Mouse (Mus musculus) retina, postnatal 7 days (tissue): ENCODE results near the gene Snx17.

Experiments
- DNase-seq: peaks from one replicate; pipeline ENCODE4 v3.0.0-alpha.2; 2012; ENCODE audit warnings: low read depth, low spot score

Snx17 gene

DNA sequence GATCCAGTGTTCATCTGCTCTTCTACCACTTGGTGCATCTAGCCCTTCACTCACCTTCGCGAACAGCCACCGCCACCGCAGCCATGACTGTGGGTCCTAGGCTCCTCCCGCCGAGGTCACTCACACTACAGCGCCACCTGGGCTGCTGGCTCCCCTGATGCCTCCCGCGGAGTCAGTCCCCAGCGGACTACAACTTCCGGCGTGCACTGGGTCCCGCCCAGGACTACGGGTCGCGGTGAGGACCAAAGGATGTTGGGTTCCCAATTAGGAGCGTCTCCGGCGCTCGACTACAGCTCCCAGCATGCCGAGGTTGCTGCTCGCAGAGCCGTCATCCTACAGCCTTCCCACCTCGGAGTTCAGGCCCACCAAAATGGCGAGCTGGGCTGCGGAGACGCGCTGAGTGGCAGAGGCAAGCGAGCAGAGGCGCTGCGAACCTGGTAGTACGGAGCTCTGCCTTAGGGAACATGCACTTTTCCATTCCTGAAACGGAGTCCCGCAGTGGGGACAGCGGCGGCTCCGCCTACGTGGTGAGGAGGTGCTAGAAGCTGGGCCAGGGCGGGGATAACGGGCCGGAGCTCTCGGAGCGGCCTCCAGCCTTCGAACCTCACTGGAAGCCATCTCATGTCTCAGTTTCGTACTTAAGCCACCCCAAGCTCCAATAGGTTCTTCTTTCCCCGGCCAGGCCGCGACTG is at the start of gene Snx17, which contains the start of gene Eif2b4:
Snx17 (plus strand) TSS at position 289 of the 692 bp plus-strand sequence.
Eif2b4 (minus strand) TSS at position 492 of the 692 bp plus-strand sequence.
- DNase-seq = peak; percentile 99

DNA sequence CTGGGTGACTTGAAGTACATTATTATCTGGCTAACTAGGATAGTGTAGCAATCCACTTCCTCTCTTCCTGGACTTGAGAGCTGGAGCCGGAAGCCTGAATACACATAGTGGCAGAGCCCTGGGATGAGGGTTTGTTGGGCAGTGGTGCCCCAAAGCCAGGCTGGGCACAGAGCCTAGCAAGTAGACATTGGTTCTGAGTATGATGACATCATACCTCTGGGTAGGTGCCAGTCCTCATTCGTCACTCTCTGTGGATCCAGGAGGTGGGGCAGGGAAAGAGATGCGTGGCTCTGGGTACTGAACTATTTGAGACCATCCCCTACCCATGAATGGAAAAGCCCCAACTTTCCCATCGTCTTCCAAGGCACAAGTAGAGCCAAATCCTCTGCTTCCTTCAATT is 43.2 kb upstream of the Snx17 start:
- DNase-seq = no peak

DNA sequence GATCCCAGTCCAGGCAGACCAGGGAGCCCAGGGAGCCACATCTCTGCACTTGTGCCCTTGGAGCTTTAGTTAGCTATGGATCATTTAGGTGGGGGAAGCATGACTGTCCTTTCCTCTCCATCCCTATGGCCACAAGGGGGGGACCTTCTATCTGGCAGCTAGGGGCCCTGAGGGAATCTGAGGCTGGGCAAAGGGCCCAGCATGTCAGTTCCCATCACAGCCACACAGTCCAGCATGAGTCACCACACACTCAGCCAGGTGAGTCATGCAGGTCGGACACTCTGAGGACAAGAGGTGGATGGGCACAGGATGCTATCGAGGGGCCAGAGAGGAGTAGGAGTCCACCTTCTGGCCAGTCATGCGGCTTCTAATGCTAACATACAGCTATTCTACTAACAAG is 41.3 kb upstream of the Snx17 start:
- DNase-seq = no peak

DNA sequence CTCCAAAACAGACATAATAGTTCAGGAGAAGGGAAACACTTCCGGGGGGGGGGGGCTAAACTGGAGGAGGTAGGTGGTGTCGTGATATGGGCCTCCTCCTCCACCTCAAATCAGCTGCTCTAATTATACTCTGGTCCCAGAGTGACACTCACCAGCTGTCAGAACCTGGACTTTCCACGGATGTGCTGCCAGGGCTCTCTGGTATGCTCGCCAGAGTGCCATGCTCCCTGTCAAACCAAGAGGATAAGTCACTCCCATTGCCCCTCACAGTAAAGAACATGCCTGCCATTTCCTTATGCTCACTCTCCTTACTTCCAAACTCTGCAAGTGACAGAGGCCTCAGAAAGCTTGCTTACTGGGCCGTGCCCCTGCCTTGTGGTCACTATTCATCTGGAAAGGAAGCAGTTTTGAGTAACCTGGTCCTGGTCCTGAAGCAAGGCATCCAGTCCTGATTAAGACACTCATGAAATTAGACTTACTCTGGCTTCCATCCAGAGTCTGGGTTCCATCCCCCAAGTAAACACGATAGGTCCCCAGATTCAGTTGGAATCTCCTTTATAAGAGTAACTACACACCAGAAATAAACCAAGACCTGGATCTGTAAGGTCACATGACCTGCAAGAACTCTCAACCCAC is 39.4 kb upstream of the Snx17 start:
- no peak for DNase-seq

DNA sequence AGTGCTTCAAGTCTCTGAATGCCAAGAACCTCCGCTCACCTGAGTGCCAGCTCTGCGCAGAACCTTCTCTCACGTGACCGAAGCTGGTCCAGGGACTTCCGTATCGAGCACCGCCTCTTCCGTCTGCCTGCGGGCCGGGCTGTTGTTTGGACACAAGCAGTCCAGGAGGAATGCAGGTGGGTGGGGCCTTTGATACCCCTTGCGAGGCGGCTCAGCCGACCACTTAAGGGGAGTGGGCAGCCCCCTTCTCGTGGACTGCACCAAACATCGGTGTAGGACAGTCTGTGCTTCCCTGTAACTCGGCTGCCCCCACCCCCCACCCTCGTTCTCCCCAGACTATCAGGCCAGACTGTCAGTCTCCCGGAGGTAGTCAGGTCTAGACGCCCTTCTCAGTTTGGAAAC is 38.9 kb upstream of the Snx17 start, which contains the start of gene Mpv17:
Mpv17 (minus strand) TSS at position 100 of the 402 bp plus-strand sequence.
- DNase-seq = peak; percentile 53

DNA sequence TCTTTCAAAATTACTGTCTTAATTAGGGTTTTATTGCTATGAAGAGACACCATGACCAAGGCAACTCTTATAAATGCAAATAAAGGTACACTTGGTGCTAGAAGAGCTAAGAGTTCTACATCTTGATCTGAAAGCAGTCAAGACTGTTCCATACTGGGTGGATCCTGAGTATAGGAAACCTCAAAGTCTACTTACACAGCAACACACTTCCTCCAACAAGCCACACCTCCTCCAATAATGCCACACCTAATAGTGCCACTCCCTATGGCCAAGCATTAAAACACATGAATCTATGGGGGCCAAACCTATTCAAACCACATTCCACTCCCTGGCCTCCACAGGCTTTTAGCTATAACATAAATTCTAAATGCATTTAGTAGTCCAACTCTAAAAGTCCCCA is 30.6 kb upstream of the Snx17 start:
- DNase-seq = no peak

DNA sequence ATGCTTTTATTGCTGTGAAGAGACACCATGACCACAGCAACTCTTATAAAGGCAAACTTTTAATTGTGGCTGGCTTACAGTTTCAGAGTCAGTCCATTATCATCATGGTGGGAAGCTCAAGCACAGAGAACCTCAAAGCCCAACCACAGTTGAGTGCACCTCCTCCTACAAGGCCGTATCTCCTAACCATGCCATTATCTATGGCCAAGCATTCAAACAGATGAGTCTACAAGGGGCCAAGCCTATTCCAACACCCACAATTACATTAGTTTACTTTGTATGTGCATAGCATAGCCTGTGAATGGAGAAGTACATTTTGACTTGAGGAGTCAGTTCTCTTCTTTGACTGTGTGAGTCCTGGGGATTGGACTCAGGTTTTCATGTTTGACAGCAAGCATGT is 28.1 kb upstream of the Snx17 start:
- no peak for DNase-seq

DNA sequence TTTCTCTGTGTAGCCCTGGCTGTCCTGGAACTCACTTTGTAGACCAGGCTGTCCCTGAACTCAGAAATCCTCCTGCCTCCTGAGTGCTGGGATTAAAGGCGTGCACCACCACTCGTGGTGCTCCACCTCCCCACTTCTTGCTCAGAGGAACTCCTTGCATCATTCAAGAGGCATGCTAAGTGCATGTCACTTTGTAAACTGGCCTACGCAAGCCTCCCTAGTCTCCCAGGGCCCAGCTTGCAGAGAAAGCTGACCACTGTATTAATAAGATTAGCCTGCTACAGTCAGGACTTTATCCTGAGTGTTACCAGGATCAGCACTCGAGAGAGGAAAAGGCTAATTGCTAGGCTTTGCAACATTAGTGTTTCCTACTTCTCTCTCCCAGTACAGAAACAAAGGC is 24.4 kb upstream of the Snx17 start:
- no peak for DNase-seq

DNA sequence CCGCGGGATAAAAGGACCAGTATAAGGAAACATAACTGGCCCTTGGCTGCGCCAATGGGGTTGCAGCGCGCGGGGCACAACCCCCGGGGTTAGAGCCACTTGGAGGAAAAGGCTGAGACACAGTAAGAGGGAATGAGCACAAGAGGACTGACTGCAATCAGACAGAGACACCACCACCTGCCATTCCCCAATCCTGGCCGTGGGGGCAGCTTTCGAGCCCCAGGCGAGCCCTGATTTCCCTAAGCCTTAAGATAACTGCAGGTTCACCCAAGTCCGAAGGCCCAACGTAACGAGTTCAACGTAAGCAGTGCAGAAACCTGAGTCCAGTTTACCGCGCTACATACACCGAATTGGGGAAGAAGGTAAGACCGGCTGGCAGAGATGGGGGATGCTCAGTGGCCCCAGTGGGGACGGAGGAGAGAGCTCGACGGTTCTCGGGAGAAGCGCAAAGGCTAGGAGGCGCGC is 13.7 kb upstream of the Snx17 start:
- no peak for DNase-seq

DNA sequence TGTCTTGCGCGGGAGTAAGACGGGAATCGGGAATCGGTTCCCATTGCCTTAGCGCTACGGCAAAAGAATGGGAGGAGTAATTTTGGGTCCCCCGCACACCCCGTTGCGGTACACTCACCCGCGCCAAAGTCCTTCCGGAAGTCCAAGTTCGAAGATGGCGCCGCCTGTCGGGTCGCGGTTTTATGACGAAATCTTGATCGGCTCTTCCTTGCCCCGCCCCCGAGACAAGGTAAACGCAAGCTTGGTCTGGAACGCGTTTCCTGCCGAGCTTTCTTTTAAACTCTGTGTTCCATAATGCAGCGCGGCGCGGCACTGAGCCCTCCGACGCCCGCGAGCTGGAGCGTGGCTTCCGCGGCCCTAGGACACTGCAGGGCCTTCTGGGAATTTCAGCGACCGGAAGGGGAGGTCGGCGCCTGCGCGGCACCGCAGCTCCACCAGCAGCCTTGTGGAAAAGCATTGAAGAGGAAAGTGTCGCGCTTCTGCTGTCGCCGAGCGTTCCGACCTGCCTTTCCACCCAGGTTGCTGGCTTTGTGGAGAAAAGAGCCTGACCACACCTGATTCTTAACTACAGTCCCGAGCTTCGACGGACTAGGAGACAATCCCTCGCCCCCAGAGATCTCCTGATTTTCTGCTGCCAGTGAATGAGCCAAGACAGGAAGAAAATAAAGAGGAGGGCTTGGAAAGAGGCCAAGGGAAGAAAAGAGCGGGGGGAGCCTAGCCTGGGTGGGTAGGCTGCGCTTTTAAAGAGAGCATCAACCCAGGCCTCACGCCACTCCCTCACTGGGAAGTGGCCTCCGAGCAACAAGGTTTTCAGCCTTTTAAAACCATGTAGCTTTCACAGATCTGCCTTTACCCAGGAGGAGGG is 13.0 kb upstream of the Snx17 start, which contains the start of the genes Gm29609 and Gtf3c2:
Gm29609 (minus strand) TSS at position 146 of the 865 bp plus-strand sequence.
Gtf3c2 (minus strand) TSS at position 379 of the 865 bp plus-strand sequence.
- peak; percentile 95 for DNase-seq

DNA sequence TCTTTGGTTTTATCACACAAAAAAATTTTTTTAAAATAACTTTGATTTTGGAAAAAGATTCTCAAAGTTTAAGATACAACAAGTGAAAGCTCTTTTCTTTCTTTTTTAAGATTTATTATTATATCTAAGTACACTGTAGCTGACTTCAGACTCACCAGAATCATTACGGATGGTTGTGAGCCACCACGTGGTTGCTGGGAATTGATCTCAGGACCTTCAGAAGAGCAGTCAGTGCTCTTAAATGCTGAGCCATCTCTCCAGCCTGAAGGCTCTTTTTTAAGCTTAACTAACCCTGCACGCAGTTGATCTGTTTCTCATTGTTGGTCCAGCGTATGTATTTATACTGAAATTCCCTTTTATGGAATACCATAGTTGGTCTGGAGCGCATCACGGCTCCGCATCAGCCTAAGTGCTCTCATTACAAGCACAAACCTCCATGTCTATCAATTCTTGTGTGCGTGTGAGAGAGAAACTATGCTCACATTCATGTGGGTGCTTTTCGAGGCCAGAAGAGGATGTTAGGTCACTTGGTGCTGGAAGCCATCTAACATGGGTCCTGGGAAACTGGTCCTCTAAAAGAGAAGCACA is 11.8 kb upstream of the Snx17 start:
- DNase-seq = no peak

DNA sequence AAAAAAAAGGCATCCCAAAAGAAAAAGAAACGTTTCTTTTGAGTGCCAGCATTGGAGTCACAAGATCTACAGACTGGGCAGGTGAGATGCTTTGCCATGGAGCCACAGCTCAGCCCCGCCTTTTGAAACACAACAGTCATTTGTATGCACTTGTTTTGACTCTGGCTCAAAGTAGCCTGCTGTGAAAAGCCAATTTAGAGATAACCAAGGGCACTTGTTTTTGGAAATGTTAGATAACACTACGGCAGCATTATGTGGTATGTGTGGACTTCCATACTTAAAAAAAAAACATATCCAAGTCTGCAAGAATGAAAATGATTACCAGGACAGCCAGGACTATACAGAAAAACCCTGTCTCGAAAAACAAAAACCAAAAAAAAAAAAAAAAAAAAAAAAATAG is 9.3 kb upstream of the Snx17 start:
- no peak for DNase-seq

DNA sequence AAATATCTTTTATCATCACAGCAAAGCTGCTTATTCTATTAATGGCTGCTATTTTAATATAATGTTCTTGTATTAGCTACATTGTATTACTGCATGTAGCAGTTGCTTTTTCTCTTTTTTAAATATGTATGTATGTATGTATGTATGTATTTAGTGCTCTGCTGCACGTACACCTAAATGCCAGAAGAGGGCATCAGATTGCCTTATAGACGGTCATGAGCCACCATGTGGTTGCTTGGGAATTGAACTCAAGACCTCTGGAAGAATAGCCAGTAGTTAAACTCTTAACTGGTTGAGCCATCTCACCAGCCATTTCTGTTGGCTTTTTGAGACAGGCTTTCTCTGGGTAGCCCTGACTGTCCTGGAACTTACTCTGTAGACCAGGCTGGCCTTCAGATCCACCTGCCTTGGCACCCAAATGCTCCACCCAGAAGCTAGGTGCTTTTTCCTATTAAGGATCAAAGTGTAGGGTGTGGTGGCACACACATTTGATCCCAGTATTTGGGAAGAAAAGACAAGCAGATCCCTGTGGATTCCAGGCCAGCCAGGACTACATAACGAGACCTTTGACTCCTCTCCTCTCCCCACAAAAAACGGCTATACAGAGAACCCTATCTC is 4.7 kb upstream of the Snx17 start:
- DNase-seq = no peak

DNA sequence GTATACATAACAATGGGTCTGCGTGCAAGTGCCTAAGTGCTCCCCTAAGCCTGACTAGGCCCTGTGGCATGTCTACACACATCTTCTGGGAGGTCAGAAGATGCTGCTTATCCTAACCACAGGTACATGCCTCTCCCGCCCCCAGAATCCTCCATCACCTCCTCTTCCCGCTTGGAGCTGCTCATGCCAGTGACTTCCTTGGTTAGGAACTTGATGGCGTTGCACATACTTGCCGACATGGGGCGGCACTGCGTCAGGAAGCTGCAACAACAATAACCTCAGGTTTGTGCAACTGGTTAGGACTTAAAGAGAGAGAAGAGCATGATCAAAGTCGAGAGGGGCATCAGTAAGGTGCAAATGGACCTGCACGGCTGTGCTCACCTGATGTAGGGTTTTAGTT is 2.8 kb upstream of the Snx17 start:
- no peak for DNase-seq

DNA sequence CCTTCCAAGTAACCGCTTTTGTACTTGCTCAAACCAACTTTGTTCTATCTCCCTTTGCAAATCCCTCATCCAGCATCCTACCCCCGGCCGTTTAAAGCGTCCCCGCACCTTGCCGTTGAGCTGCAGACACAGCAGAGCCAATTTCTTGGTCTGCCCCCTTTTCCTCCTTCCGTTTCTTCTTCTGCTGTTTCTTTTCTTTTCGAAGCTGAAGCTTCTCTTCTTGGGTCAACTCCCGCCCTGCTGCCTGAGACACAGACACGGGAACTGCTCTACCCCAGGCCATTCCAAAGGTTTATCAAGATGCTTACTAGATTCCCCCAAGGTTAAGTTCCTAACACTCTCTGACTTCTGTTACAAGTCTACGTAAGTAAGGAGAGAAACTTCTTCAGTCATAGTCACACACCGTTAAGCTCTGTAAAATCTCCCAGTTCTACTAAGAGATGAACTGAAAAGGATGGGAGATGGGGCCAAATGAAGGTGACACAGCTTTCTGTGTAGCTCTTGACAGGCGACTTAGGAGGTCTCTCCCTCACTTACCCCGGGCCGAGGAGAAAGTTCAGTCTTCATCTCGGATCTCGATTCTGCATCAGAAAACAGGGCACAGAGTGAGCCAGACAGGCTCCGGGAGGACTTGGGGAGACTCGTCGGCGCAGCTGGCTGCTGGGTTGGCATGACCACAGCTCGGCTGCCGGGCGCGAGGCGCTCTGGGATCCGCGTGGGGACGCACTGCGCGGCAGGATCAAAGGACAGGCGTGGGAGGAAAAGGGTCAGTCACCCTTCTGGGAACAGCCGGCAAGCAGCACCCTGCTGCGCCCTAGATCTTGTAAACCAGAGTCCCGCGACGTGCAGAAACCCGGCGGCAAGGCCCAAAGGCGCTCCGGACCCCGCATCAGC is 735 bp upstream of the Snx17 start:
- no peak for DNase-seq

DNA sequence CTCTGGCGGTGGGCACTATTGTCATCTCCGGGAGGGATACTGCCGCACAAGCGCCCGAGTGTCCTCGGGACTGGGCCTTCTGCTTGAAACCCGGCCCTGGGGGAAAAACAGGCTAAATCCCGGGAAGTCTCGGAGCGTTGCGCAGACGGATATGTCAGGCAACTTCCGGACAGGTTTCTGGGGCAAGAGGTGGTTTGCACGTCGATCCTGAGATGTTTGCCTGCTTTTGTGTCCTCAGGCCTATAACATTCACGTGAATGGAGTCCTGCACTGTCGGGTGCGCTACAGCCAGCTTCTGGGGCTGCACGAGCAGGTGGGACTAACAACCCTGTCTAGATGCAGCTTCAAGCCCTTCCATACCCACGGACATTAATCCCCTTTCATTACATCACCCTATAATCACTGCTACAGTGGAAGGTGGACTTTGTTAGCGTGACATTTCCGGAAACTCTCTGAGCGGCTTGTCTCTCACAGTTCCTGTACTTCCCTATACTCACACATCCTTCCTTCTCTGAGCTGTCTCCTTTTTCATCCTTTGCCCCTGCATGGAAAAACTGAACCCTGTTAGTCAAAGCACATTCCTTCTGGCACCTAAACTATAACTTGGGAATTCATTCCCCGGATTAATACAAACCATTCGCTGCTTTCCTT is 729 bp downstream of the Snx17 start:
- no peak for DNase-seq

DNA sequence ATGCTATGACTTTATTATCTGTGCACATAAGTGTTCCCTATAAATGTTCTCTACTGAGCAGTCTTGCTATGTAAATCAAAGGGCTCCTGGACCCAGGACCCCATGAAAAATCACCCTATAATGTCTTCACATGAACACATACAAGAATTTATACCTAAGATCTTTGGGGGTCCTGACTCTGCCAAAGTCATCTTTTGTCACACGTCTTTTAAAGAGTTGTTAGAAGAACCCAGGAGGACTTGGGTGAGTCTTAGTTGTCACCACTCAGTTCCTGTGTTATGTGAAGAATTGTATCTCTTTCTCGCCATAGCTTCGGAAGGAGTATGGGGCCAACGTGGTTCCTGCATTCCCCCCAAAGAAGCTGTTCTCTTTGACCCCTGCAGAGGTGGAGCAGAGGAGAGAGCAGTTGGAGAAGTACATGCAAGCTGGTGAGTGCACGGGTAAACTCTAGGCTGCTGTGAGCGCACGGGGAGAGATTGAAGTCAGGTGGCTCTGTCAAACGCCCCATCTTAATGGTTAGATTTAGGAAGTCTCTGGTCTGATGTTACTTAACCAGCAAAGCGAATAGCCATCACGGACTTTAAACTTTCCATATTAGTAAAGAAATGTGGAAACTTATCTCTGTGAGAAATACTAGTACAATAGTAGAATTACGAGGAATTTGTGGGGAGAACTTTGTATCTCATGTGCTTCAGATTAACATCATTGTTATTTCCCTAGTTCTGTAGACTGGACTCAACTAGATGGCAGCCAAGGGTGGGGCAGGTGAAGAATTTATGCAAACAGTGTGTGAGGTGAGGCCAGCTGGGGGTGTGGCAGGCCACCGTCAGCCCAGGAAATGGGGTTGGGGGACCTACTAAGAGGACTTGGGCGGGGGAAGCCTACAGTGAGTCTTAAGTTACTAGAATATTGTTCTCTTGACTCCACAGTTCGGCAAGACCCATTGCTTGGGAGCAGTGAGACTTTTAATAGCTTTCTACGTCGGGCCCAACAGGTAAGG is 1.8 kb downstream of the Snx17 start:
- no peak for DNase-seq

DNA sequence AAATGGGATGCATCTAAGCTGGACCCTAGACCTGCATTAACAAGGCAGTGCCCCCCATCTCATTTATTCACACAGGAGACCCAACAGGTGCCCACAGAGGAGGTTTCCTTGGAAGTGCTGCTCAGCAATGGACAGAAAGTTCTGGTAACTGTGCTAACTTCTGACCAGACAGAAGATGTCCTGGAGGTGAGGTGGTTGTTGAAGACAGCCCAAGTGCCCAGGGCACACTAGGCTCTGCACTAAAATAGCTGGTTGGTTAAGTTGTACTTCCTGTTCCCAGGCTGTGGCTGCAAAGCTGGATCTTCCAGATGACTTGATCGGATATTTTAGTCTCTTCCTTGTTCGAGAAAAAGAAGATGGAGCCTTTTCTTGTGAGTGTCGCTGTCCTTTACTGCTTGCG is 2.6 kb downstream of the Snx17 start:
- DNase-seq = no peak
